Mouse (Mus musculus): Measurements from ENCODE around the gene Nt5c2. TPM values are rescaled to one million over a fixed set of nuclear protein-coding genes. Genes with fewer than 3 reads are reported as not detected.

The Nt5c2 gene
- total RNA-seq, 1 experiment from 2014 or later: 79.8 TPM

DNA sequence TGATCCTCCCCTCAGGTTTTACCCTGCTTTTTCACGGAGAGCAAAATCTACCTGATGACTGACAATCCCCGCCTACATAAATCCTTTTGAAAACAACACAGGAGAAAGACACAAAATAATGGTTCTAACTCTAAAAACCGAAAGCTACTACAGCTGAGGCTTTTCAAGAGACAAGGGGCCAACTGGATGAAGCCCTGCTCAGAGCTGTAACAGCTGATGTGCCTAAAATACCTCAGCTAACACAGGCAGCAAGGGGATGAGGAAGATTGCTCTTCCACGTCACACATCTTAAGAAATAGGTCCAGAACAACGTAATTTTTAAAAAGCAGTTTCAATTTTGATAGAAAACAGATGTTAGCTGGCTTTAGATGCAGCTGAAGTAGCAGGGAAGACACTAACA, 88.0 kb downstream of the Nt5c2 start:
- no peak for DNase-seq

DNA sequence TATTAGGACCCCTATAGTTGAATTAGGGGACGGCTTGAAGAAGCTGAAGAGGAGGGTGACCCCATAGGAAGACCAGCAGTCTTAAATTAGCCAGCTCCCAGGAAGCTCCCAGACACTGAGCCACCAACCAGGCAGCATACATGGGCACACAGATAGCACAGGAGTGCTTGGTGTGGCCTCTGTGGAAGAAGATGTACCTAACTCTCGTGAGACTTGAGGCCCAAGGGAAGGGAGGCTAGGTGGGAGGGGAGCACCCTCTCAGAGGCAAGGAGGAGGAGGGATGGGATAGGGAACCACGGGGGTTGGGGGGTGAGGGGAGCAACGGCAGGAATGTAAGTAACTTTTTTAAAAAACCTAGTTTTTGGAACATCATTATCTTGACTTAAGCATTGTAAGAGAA, 88.6 kb downstream of the Nt5c2 start:
- no peak for DNase-seq

DNA sequence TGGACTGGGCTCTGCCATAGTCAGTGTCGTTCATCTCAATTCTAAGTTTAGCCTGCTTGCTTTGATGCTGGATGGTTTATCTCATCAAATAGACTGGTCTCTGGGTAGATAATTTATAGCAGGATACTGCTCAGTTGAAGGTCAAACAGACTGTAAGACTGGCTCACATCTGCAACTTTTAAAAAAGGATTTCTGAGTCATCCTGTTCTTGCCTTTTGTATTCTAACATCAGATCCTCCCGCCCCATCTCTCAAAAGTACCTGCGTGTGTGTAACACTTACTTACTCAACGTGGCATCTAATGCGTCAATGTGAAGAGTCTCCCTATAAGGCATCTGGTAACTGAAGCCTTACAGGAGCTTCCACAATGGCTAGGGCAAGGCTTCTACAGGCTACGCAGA, 94.4 kb downstream of the Nt5c2 start:
- DNase-seq: no peak

DNA sequence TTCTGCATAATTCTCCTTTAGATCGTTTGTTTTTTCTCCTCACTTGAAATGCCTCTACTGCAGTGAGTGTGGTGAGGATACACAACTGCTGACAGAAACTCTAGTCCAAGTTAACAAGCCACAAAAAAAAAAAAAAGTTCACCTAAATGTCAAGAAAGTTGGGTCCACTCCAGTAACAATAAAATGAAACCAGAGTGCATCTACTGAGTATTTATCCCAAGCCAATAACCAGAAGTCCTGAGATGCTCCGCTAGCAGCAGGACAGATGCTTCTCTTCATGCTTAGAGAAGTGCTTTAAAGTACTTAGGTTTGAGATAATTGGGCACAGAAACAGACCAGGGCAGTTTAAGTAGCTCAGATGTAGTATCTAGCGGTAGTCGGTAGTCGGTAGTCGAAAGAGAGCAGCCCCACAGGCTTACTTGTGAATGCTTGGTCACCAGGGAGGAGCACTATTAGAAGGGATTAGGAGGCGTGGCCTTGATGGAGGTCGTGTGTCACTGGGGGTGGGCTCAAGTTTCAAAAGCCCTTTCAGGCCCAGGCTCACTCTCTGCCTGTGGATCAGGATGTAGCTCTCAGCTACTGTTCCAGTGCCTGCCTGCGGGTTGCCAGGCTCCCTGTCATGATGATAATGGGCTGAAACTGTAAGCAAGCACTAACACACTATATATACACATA, 99.4 kb downstream of the Nt5c2 start:
- no peak for DNase-seq

DNA sequence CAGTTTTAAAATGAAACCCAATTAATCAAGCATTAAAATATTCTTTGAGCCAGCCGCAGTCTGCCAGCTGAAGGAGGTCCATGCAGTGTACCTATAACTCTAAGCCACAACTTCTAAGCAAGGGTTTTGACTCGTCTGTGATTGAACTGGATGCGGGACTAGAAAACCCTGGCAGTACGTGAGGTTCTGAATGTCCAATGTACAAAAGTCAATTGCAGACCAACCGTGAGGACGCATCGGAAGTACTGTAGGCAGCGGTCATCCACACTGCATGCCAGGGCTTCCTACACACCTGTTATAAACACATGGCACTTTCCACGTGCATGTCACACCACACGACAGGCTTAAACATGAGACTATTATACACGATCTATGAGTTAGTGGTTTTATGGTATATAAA, 101.3 kb downstream of the Nt5c2 start:
- DNase-seq: no peak

GRCm38 (mm10) chr19:46911492-46911891, 103.5 kb downstream of the Nt5c2 start:
- DNase-seq: no peak

DNA sequence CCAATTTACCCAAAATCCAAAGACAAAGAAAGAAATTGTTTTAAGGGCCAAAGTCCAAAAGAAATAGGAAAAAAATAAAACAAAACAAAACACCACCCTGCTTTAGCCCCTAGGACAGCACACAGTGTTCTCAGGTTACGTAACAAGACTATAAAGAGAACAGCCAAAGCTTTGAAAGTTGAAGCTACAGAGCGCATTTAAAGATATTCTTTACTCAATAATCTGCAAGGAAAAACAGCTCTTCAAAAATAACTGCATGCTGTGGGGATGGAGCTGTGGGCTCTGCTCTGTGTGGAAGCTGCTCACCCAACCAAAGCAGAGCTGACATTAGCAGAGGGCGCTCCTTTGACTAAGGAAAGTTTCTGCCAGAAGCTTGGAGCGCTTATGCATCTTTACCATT, 106.0 kb downstream of the Nt5c2 start:
- no peak for DNase-seq

GRCm38 (mm10) chr19:46908207-46908606, 106.7 kb downstream of the Nt5c2 start:
- no peak for DNase-seq

DNA sequence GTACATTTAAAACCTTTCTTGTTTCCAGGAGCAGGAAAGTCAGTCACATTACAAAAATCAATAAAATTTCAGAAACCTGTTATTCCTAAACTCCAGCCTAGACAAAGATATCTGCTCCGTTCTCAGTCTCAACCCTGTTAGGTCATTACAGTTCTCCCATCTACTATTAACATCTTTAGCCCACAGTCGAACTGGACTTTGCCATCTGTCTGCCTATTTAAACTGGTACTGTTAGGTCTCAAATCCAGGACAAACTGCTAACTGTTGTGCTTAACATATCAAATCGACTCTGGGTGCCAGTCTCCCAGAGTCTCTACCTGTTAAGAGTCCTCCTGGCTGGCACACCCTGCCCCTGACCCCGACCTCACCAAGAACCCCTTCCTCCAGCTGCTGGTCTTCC, 109.0 kb downstream of the Nt5c2 start:
- no peak for DNase-seq

GRCm38 (mm10) chr19:46905383-46905782, 109.6 kb downstream of the Nt5c2 start:
- DNase-seq: no peak

DNA sequence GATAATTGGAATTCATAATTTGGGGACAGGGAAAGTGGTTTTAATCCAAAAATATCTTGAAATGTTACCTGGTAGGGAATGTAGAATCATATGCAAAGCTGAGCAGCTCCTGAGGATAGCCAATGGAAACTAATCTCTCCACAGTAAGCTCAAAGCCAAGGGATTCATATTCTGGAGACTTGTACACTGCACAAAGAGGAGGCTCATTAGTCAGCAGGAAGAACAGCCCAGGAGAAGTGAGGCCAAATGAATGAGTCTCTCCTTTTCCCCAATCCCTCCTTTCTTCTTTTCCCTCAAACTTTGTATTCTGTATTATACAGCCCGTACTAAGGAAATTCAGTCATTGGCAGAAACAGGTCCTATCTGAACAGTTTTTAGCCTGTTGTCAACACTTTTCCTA, 110.0 kb downstream of the Nt5c2 start:
- no peak for DNase-seq

DNA sequence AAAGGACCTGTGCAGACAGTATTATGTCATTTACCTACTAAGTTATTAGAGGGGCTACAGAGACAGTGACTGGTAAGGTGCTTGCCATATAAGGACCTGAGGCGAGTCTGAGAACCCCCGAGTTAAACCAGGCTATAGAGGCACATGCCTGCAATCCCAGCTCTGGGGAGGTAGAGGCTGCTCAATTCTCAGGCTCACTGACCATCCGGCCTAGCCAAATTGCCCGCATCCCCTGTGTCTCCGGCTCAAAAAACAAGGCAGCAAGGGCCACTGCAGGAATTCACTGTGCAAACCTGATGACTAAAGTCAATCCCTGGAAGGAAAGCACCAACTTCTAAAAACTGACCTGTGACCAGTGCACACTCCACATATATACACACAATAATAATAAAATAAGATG, 111.6 kb downstream of the Nt5c2 start:
- no peak for DNase-seq

GRCm38 (mm10) chr19:46901323-46901722, 113.6 kb downstream of the Nt5c2 start:
- DNase-seq: peak; percentile 81

DNA sequence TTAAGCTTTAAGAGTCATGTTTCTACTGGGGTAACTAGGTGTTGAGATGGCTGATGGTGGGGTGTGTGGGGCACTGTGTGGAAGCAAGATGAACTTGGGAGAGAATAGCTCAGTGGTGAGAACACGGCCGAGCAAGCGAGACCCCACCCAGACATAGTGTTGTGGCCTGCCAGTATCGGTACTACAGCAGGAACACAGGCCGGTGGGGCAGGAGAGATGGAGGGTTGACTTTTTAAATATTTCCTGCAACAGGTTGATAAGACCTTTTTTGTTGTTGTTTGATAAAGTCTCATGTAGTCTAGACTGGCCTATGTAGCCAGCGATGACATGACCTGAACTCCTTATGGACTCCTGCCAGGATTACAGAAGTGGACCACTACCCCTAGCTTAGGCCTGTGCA, 114.2 kb downstream of the Nt5c2 start:
- no peak for DNase-seq

DNA sequence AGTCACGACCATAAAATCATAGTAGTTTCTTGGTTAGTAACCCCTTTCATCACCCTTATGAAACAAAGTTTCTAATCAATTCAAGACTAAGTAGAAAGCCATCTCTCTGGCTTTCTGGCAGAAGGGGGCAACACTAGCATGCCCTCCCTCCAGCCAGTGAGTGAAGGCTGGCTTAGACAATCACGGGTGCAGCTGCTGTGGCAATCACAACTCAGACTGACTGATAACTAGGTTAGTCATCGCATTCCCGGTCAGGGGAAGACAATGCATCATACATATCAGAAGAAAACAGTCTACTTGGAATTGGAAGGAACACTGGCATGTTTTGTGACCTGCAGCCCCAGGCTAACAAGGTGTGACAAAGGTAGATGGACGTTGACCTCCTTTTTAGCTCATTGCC, 115.1 kb downstream of the Nt5c2 start:
- peak; percentile 65 for DNase-seq

DNA sequence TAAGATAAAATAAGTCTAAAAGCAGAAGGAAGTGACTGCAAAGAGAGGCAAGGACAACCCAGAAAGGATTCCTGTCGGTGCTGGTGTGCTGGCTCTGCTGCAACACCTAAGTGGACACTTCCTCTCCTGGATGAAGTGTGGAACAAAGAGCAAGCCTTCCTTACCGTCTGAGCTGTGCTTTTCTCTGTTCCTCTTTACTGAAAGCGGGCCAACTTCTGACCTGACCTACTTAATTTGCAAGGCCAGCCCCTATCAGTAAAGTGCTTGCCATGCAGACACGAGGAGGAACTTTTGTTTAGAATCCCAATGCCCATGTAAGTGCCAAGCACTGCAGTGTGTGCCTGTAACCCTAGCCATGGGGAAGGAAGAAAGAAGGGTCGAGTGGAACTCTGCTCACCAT, 115.6 kb downstream of the Nt5c2 start:
- DNase-seq: peak; percentile 73

DNA sequence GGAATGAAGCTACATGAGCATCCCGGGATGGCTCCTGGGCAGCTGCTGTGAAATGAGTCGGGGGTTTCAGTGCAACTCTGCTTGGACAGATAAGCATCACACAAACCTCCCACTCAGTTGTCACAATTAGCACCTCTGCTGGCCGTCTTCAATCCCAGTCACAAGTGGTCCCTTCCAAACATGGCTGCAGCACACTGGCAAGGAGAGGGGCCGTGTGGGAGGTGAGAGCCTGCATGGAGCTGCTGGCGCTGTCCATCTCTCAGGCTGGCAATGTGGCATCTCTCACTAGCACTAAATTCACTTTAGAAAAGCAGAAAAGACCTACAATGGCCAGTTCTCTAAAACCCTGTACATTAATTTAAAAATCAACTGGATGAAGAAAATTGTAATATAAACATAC, 116.7 kb downstream of the Nt5c2 start:
- DNase-seq: no peak

DNA sequence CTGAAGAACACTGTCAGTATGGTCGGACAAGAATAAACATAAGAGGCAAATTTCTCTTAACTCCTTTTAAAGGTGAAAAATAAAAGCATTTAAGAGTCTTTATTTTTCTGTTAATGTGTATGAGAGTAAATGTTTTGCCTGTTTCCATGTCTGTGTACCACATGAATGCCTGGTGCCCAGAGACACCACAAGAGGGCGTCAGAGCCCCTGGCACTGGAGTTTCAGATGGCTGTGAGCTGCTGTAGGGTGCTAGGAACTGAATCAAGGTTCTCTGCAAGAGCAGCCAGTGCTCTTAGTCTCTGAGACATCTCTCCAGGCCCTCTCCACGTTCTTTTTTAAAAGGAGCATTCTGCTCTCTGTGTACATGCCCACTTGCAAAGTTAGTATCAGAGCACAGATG, 117.8 kb downstream of the Nt5c2 start:
- DNase-seq: no peak

DNA sequence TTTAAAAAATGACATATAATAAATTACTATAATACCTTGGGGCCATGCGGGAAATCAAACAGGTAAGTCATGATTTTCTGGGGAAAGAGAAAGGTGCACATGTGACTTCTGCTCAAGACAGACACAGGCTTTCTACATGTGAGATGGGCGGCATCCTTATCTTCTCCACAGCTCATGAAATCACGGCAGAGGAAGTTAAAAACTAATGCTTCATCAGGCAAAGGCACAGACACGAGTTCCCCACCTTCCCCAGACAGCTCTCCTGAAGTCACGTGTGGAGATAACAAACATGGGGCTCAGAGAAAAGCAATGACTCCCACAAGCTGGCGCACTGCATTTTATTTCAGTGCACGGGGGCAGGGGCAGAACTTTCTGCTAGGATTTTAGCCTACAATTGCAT, 121.5 kb downstream of the Nt5c2 start:
- DNase-seq: no peak

DNA sequence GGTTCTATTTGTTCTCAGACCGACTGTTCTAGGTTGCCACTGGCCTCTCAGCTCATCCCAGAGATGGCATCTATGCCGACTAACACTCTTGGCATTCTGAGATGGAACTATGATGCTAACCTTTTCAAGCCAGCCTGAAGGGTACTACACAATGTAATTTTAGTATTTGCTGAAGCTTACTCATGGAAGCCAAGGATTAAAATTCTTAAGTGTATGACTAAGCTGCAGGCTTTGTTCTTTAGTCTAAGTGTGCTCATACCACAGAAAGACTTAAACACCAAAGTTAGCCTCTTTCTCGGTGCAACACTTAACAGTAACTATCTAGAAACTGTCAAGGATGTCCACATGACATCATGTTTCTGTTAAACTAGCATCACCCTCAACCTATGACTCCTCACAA, 122.1 kb downstream of the Nt5c2 start:
- DNase-seq: no peak

DNA sequence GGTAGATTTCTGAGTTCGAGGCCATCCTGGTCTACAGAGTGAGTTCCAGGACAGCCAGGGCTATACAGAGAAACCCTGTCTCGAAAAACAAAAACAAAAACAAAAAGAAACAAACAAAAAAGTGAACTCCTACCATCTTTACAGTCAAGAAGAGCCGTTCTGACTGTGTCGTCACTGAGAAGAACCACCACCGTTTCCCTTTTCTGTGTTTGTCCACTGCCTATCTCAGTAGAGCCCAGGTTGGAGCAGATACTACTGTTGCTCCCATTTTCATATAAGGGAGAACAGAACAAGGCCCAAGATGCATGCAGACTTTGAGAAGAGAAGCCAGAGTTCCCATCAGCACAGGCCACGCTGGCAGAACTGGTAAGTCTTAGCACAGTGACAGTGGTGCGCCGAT, 124.3 kb downstream of the Nt5c2 start:
- no peak for DNase-seq

DNA sequence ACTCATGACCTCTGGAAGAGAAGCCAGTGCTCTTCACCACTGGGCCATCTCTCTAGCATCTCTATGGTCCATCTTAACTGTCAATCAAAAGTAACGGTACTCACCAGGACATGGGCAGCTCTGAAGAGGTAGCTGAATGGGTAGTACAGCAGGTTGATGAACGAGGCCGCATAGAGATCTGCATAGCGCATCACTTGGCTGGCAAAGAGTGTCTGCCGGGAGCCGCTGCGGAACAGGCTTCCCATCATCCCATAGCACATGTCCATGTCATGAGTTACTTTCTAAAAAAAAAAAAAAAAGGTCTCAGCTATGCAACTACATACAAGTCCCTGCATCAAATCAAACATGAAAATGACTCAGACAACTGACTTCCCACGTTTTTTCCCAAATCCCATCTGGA, 125.3 kb downstream of the Nt5c2 start:
- DNase-seq: no peak

DNA sequence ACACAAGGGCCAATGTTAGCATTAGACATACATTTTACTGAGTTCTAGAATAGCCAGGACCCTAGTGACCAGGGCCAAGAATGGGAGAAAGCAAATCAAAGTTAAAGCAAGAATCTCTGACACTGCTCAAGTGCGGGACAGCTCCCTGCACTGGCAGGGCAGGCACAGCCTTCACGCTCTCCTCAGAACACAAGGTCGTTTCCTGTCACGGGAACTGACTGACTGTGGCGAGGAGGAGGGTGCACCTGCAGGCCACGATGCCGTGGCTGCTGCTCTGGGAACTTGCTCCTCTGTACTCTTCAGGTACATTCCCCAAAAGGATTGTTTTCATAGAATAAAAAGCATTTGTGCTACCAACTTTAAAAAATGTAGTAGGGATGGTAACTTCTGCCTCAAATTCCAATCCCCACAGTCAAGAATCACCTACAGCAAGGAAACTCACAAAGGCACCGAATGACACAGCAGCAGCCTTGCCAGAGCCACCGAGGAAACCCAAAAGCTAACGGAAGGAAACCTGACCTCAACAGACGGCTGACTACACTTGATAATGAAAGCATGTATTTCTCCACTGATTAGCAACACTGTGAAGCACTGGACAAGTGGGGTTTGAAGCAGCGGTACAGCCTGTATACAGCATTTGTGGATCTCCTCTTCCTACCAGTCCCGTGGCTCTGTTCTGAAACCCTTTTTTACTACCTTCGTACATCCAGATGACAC, 127.0 kb downstream of the Nt5c2 start:
- DNase-seq: peak; percentile 59

DNA sequence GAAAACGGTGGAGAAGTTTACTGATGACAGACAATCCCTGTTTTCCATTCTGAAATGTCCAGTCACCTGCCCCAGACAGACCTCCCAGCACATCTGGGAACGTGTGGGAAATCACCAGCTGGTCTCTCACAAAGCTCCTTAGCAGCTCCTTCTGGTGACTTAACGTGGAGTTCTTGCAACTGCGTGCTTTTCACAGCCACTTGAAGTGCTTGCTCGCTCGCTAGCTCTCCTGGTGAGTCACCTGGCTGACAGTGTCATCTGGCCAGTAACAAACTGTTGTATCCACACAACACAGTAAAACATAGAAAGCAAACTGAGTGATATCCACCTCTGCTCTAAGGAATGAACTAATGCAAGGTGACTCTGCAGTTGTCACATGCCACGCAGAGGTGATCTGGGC, 128.1 kb downstream of the Nt5c2 start:
- DNase-seq: no peak
